Mouse (Mus musculus) cerebellum, adult 8-10 months (tissue): ENCODE results near the gene Lim2.
"Not testable (repeated sequence)": the region's sequence is repeated elsewhere in the genome, so short reads cannot be mapped to it uniquely, and the experiment has no call there.

Experiments used
- DNase-seq: peaks from one replicate; pipeline ENCODE4 v3.0.0; 2022

Gene Lim2

DNA sequence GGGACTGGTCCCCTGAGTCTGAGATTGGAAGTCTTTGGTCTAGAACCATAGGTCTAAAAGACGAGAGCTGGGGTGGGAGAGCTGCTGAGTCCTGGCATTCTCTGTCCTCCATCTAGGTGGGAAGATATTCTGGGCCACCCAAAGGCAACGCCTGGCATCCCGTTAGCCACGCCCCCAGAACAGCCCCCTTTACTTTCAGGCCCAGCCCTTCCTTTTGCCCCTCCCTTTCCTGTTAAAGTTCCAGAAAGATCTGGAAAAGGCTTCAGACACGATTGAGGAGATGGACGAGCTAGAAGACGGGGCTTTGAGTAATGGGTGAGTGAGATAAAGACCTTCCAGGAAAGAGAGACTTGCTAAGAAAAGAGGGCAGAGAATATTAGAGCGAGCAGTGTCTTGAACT, at the start of gene Lim2:
TSS of gene Lim2 (plus strand) at position 265 of the 400 bp plus-strand sequence.
- no peak for DNase-seq

DNA sequence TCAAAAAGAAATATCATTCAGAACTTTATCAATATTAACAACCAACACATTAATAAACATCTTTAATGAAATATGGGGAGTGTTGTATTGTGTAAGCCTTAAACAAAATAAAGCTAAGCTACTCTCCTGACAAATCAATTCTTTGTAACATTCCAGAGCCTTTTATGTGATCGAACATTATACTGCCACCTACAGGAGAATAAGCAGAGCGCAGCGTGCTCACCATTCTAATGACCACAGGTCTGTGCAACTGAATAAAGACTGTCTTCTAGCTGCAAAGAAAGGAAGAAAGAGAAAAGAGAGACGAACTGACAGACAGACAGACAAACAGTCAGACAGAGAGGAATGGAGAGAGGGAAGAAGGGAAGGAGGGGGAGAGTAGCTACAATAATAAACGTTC, 49.2 kb upstream of the Lim2 start:
- DNase-seq, result peak; percentile 5

DNA sequence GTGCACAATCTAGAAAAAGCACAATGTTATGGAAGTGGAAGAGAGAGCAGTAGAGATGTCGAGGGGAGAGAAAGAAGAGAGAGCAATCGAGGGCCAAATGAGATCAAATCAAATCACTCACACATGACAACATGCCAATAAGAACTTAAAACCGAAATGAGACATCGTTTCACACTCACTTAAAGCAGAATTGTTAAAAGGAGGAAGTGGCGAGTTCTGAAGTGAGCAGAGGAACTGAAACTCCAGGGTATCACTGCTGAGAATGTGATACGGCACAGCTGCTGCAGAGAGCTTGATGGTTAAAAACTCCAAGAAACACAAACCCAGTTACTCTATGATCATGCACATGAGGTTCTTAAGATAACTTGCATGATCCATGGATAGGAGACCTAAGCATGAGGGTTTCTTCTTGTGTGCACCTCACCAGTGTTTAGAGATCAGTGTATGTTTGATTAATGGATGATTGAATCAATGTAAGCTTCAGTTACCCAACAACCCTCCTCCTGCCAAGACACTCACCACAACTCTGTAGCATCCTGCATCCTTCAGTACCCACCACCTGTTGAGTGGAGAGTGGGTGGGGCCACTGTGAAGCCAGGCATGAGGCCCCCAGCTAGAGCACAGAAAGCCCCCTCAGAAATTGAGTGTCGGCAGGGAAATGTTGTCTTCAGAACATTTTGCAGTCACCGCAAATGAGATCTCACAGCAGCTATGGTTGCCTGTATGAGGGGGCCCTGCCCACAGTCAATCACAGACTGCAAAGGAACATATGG, 34.9 kb upstream of the Lim2 start:
- no peak for DNase-seq

- DNase-seq, result no peak
These were observed 28.0 kb upstream of the Lim2 start for GRCm38 (mm10) chr7:43399501-43399900.

DNA sequence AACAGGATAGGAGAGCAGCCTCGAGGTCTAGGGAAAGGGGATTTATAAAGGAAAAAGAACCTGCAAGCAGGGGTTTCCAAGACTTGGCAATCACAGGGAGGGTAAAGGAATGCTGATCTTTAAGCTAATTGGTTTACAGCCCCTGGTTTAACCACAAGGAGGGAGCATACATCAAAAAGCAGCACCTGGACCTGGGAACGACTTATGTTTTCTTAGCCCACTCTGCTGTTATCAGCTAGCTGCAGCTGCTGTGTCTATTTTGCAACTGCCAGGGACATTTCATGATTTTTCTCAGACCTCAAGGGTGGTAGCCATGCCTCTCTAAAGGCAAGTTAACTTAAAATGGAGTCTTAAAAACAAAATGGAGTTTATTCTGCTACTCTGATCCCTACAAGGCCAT, 24.8 kb upstream of the Lim2 start:
- DNase-seq, result no peak

GRCm38 (mm10) chr7:43407573-43407972, 19.9 kb upstream of the Lim2 start:
- DNase-seq, result no peak

- DNase-seq, result no peak
These were observed 19.3 kb upstream of the Lim2 start, which contains the start of gene Siglecg for GRCm38 (mm10) chr7:43408131-43408553. TSS of gene Siglecg (plus strand) at chr7:43408204.

- DNase-seq, result no peak
These were observed 18.4 kb upstream of the Lim2 start for GRCm38 (mm10) chr7:43409084-43409483.

GRCm38 (mm10) chr7:43411724-43412123, 15.7 kb upstream of the Lim2 start:
- not testable (repeated sequence) for DNase-seq

GRCm38 (mm10) chr7:43417298-43417697, 10.2 kb upstream of the Lim2 start:
- DNase-seq, result no peak

DNA sequence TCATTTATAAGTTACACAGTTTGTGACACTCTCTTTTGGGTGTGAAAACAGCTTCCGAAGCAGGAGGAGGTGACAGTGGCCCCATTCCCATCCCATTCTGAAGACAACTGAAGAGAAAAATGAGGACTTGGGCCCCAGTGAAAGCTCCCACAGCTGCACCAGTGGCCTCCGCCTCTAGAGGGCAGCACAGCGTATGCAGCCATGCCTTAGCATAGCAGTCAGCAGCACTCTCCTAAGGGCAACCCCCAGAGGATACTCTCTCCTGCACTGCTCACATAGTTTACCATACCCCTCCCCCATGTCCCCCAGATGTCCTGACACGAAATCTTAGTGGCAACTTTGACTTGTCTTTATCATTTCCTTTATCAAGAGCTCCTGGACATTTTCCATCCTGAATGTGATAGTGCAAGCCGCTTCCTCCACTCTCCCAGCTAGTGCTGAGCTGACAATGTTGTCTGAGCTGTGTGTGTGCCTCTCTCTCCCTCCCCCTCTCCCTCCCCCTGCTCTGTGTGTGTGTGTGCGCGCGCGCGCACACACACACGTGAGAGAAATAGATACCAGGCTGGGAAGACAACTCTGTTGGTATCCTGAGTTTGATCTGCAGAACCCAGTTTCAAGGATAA, 4.4 kb upstream of the Lim2 start:
- DNase-seq, result peak; percentile 78

DNA sequence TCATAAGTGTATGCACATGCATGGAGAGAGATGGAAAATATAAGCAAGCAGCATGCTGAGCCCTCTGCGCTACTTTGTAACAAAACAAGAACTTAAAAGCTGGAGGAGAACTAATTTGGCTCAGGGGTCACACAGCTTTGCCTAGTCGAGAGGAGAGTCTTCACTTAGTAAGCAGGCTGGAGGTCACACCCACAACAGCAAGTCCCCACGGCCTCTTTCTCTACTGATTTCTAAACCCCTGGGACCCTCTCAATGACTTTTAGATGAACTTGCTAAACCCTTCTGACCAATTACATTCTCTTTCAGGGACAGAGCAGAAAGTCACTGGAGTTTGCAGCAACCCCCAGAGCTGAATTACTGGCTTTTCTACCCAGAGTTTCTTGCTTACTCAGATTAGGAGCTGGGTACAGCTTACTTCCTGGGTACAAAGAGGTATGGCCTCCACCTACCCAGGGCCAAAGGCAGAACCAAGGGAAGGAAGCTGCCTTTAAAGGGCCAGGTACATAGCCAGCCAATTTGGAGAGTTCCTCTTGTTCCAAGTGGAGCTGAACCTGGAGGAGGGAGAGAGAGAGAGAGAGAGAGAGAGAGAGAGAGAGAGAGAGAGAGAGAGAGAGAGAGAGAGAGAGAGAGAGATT, 3.4 kb upstream of the Lim2 start:
- no peak for DNase-seq

GRCm38 (mm10) chr7:43429500-43429899, 2.0 kb downstream of the Lim2 start:
- DNase-seq, result no peak

DNA sequence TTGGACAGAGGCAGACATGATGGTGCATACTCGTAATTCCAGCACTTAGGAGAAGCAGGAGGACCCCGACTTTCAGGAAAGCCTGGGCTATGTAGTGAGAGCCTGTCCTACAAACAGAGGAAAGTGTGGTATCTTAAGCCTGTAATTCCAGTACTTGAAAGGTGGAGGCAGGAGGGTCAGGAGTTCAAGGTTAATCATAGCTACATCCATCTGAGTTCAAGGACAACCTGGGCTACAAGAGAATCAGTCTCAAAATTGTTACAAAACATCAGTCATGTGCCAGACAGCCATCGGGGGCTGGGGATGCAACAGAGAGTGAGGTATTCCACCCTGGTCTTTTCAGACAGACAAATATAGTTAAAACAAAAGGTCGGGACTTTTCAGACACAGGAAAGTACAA, 5.4 kb downstream of the Lim2 start:
- no peak for DNase-seq

- DNase-seq, result no peak
These were observed 7.2 kb downstream of the Lim2 start for GRCm38 (mm10) chr7:43434676-43435075.

DNA sequence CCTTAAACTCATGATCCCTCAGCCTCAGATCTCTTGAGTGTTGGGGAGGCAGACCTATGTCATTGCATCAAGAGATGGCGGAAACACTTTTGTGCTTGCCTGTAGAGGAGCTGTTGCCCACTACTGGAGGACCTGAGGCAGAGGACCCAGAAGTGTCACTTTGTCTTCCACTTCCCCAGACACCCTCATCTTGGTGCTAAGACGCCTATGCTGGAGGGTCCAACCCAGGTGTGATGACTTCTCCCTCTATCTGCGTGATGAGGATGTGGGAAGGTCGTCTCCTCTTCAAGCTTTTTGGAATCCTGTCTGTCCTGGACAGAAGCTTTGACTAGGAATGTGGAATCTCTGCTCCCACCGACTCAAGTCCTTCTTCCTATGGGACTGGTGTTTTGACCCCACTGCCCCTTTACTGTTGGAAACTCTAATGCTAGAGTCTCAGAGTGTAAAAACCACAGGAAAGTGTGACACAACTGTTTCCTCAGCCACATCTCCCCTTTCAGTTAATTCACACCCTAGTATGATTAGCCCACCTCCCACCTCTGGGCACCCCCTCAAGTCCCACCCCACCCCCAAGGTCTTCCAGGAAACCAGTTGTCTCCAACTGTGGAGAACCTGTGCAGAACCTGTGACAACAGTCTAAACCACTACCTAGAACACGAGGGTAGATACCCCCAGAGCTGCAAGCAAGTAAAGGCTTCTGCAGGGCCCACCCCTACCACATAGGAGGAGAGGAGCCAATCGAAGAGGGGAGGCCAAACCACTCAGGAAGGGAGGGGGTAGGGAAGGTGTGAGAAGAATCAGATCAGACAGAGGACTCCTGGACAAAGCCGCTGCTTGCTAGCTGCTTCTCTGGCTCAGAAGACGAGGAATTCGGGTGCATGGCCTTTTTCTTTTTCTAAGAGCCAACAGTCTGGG, 9.1 kb downstream of the Lim2 start, which contains the start of gene Nkg7:
TSS of gene Nkg7 (plus strand) at position 733 of the 915 bp plus-strand sequence.
- DNase-seq, result no peak

- no peak for DNase-seq
These were observed 11.1 kb downstream of the Lim2 start for GRCm38 (mm10) chr7:43438611-43439010.

- no peak for DNase-seq
These were observed 13.0 kb downstream of the Lim2 start, which contains the start of gene Cldnd2 for GRCm38 (mm10) chr7:43440482-43440881. TSS of gene Cldnd2 (plus strand) at chr7:43440782.

GRCm38 (mm10) chr7:43441071-43441470, 13.6 kb downstream of the Lim2 start:
- no peak for DNase-seq

DNA sequence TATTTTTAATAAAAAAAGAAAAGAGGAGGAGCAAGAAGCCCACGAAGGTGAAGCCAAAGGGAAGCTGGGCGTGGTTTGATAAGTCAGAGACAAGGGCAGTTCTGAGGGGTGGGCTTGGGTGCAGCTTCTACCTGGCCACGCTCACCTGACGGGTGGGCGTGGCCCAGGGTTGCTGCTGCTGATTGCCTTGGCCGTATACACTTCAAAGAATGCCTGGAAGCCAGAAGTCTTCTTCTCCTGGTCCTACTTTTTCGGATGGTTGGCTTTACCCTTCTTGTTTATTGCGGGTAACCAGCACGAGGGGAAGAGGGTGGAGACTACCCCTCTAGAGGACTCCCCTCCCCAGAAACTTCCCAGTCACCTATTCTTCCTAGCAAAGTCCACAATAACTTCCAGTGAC, 15.2 kb downstream of the Lim2 start:
- no peak for DNase-seq

DNA sequence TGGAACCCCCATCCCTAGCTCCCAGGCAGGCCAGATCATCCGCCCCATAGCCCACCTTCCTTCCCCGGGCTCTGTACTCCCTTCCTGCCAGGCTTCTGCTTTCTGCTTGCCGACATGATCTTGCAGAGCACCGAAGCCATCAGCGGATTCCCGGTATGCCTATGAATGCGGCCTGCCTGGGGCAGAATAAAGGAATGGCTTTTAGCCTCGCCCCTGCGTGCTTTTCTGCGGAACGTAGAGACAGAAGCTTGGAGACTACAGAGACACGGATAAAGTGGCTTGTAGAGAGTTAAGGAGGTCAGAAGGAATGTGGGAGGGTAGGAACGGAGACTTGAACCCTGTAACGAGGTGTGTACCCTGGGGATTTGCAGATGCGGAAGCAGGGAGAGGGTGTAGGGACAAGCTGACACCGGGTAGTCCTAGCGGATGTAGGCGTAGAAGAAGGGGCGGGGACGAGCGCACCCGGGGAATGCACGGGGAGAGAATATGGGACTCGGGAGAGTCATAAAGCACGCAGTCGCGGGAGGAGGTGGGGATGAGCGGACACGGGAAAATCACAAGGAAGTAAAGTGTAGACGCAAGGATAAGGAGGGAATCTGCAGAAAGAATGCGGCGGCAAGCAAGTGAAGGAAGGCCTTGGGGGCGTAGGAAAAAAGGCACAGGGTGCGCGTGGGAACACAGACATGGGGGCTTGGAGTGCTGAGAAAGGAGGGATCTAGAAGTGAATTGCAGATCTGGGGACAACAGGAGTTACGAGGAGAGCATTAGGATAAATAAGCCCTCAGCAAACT, 15.9 kb downstream of the Lim2 start:
- DNase-seq, result peak; percentile 56

GRCm38 (mm10) chr7:43443917-43444293, 16.4 kb downstream of the Lim2 start, which contains the start of the genes Etfb and Gm45233:
TSS of gene Etfb (plus strand) at chr7:43444083.
TSS of gene Gm45233 (plus strand) at chr7:43444128.
- peak; percentile 90 for DNase-seq
